Mouse (Mus musculus) liver, adult 10 weeks (tissue): ENCODE results near the gene Iqcf3. TPM values are rescaled to one million over a fixed set of nuclear protein-coding genes. Genes with fewer than 3 reads are reported as not detected.

Experiments
- polyA plus RNA-seq: library from polyadenylated mRNA; stranded (reverse); fragments of 350-450 nt; fragmentation: Illumina TruSeq; extraction: RNeasy Lipid Tissue Mini Kit (QIAGEN cat#74804); gene quantifications from one replicate; pipeline ENCODE4 v1.2.3, GENCODE M21; 2014; ENCODE audit warnings: low read depth, low replicate concordance

Iqcf3 gene
- not detected for polyA plus RNA-seq

GRCm38 (mm10) chr9:106561531-106561930 is at the start of gene Iqcf3:
Iqcf3 (minus strand) TSS chr9:106561631.

GRCm38 (mm10) chr9:106570896-106571295 is 9.5 kb upstream of the Iqcf3 start, which contains the start of gene Iqcf4:
Iqcf4 (minus strand) TSS chr9:106570996.

GRCm38 (mm10) chr9:106514273-106514672 is 47.2 kb downstream of the Iqcf3 start, which contains the start of gene Iqcf5:
Iqcf5 (plus strand) TSS chr9:106514573.

GRCm38 (mm10) chr9:106499667-106500066 is 61.8 kb downstream of the Iqcf3 start, which contains the start of gene Iqcf1:
Iqcf1 (plus strand) TSS chr9:106499967.

GRCm38 (mm10) chr9:106476924-106477484 is 84.4 kb downstream of the Iqcf3 start, which contains the start of gene Parp3:
Parp3 (minus strand) TSS chr9:106476949.

DNA sequence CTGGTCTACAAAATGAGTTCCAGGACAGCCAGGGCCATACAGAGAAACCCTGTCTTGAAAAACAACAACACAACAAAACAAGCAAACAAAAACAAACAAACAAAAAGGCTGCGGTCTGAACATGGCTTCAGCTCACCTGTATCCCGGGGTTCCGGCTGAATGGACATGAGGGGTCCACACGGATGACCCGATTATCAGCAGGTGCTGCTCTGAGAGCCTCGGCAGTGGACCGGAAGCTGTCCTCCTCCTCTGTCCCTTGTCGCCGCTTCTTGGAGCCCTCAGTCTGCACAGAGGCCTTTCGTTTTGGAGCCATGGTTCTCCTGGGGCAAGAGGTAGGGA is 85.8 kb downstream of the Iqcf3 start, which contains the start of gene Rrp9:
Gene Rrp9, plus strand, starts transcription at position 301 of the 339 bp plus-strand sequence.

DNA sequence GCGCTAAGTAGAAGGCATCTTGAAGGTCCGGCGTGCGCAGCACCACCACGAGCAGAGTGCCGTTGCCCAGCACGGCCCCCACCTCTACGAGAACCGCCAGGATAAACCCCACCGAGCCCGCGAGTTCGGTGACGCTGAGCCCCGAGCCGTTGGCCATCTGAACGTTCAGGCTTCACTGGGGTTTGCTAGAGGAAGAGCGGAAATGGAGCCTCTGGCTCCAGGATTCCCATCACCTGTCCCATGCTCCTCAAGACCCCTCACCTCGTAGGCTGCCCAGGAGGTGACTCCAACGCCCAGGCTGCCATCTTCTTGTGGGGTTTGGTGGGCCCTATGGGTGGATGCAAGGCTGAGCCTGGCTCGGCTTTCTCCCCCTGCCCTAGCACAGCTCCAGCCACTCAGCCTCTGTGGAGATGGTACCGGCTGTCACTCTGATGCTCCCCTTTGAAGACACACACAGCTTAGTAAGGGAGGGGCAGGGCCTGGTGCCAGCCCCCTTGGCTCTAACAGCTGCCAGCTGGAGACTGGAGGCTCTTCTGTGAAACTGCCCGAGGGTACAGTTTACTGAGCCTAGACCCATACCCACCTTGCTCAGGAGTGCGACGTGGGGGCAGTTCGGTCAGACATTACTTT is 95.7 kb downstream of the Iqcf3 start, which contains the start of gene Gpr62:
Gene Gpr62, minus strand, starts transcription at position 368 of the 630 bp plus-strand sequence.

GRCm38 (mm10) chr9:106453271-106454070 is 108.0 kb downstream of the Iqcf3 start, which contains the start of gene Pcbp4:
Pcbp4 (plus strand) TSS chr9:106453291.

Other genes starting within 250 kb of the Iqcf3 start
- 2.9 TPM for gene Dusp7, start 193.0 kb downstream of the Iqcf3 start, polyA plus RNA-seq
- 26.6 TPM for gene Rpl29, start 132.2 kb downstream of the Iqcf3 start, polyA plus RNA-seq
- gene Acy1, start 123.3 kb downstream of the Iqcf3 start, polyA plus RNA-seq: 4.1 TPM
- gene Abhd14b, start 114.2 kb downstream of the Iqcf3 start, polyA plus RNA-seq: 105 TPM
- 2.2 TPM for gene Abhd14a, start 114.0 kb downstream of the Iqcf3 start, polyA plus RNA-seq
- 2.8 TPM for gene Pcbp4, start 108.3 kb downstream of the Iqcf3 start, polyA plus RNA-seq
- gene Gpr62, start 95.7 kb downstream of the Iqcf3 start, polyA plus RNA-seq: not detected
- gene Rrp9, start 85.7 kb downstream of the Iqcf3 start, polyA plus RNA-seq: 1.5 TPM
- 9.4 TPM for gene Parp3, start 84.7 kb downstream of the Iqcf3 start, polyA plus RNA-seq
- not detected for gene Iqcf1, start 61.7 kb downstream of the Iqcf3 start, polyA plus RNA-seq
- not detected for gene Iqcf5, start 47.1 kb downstream of the Iqcf3 start, polyA plus RNA-seq
- not detected for gene Iqcf4, start 9.4 kb upstream of the Iqcf3 start, polyA plus RNA-seq
- not detected for gene Iqcf6, start 65.0 kb upstream of the Iqcf3 start, polyA plus RNA-seq
- gene Grm2, start 94.5 kb upstream of the Iqcf3 start, polyA plus RNA-seq: not detected
- gene Tex264, start 124.3 kb upstream of the Iqcf3 start, polyA plus RNA-seq: 15.1 TPM
- 7.7 TPM for gene Rad54l2, start 227.6 kb upstream of the Iqcf3 start, polyA plus RNA-seq